Mouse (Mus musculus) fibroblast of lung, adult 2 months (primary cell): ENCODE measurements around the gene Elmo3.

ENCODE experiments used
- DNase-seq: peaks from one replicate; pipeline ENCODE4 v3.0.0-alpha.2; 2011; ENCODE audit warnings: low read depth

Gene Elmo3

DNA sequence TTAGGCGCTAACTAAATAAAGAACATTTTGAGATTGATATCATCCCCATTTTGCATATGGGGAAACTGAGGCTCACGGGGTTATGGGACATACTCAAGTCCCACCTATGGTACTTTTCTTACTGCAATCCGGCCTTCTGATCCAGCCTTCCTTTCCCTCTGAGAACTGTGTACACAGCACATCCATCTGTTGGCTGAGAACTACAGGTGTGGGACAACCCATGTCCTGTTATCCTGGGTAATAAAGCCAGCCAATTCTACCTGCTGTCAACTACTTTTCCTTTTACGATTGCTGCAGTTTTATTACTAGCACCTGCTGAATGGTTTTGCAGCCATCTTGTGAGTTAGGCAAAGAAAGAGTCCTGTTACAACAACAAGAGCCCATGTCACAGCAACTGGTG lies 49.1 kb downstream of the Elmo3 start:
- no peak for DNase-seq

DNA sequence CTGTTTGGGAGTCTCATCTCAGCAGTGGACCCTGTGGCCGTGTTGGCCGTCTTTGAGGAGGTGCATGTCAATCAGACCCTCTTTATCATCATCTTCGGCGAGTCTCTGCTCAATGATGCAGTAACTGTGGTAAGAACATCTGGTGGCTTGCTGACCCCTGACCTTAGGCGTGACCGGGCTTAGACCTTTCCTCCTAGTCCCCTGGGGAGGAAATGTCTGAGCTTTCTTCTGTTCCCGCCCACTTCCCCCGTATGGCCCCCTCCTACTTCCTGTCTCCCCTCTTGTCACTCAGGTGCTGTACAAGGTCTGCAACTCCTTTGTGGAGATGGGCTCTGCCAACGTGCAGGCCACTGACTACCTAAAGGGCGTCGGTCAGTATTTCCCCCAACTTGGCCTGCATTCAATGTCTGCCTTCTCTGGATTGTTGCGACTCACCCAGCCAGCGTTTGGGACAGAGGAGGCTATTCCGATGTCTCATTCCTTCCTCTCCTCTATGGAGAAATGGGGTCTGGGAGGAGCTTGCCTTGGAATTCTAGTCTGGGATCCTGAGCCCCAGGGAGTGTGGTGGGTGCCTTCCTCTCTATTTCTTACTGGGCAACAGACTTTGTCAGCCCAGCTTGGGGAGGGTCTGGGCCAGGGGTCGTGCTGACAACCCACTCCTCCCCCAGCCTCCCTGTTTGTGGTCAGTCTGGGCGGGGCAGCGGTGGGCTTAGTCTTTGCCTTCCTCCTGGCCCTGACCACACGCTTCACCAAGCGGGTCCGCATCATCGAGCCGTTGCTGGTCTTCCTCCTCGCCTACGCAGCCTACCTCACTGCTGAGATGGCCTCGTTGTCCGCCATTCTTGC lies 50.0 kb downstream of the Elmo3 start:
- DNase-seq = no peak

DNA sequence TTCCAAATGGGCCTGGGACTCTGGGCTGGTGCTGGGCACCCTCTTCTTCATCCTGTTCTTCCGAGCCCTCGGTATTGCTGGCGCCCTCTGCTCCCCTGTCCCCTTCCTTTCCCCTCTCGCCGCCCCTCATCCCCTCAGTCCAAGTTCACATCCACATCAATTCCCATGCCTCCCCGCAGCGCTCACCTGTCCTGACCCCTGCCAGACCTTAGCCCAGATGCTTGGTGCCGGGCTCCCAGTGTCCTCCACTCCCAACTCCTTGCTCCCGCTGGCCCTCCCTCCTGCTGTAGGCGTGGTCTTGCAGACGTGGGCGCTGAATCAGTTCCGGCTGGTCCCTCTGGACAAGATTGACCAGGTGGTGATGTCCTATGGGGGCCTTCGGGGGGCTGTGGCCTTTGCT lies 51.3 kb downstream of the Elmo3 start:
- no peak for DNase-seq

DNA sequence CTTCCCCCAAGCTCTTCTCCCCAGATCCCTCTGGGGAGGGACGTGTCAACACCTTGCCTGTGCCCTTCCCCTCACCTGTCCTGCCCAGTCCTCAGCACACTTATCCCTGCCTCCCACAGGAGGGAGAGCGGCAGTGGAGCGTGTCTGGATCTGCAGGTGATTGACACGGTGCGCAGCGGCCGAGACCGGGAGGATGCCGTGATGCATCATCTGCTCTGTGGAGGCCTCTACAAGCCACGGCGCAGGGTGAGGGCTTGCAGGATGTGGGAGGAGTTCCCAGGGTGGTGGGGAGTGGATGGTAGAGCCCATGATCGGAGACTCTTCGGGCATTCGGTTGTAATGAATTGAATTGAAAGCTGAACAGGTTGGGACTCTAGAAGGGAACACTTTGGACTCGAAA lies 53.8 kb downstream of the Elmo3 start:
- DNase-seq = no peak

DNA sequence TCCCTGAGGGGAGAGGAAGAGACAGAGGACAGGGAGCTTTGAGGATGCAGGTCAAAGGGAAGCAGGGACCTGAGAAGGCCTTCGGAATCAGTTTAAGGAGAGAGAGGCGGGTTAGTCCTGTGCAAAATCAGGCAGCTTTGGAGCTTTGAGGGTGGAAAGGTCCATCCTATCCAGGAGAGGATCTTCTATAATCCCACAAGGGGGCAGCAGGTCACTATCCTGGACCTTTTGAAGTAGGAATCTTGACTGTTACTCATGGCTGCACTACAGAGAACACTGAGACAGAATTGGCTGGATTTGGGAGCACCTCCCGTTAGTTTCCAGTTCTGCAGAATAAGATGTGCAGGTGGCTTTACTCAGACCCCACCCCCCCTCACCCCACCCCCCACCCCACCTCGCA lies 54.2 kb downstream of the Elmo3 start:
- DNase-seq = no peak
